Mouse (Mus musculus) effector memory CD4-positive, alpha-beta T cell, adult 7 months (primary cell): ENCODE results near the gene Arhgap23. TPM values are rescaled to one million over a fixed set of nuclear protein-coding genes. Genes with fewer than 3 reads are reported as not detected.

Experiments
- polyA plus RNA-seq: library from polyadenylated mRNA; unstranded; fragments of 100-300 nt; shearing (Covaris generic); gene quantifications from one replicate; pipeline ENCODE4 v1.2.1, GENCODE M21; 2017

Arhgap23 gene
- not detected for polyA plus RNA-seq

DNA sequence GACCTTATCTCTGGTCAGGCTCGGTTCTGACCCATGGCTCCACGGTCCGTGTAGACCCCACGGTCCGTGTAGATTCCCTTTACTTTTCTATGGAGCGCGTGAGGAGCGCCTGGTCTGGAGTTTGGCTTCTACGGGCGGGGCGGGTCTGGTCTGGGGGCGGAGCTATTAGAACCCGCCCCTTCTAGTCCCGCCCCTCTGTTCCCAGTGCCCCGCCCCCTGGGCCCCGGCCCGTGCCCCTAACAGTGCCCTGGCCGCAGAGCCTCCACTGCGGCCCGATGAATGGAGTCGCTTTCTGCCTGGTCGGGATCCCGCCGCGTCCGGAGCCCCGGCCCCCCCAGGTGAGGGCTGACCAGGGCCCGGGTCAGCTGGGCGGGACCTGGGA lies at the start of gene Arhgap23:
Arhgap23 (plus strand) TSS at position 204 of the 382 bp plus-strand sequence.

DNA sequence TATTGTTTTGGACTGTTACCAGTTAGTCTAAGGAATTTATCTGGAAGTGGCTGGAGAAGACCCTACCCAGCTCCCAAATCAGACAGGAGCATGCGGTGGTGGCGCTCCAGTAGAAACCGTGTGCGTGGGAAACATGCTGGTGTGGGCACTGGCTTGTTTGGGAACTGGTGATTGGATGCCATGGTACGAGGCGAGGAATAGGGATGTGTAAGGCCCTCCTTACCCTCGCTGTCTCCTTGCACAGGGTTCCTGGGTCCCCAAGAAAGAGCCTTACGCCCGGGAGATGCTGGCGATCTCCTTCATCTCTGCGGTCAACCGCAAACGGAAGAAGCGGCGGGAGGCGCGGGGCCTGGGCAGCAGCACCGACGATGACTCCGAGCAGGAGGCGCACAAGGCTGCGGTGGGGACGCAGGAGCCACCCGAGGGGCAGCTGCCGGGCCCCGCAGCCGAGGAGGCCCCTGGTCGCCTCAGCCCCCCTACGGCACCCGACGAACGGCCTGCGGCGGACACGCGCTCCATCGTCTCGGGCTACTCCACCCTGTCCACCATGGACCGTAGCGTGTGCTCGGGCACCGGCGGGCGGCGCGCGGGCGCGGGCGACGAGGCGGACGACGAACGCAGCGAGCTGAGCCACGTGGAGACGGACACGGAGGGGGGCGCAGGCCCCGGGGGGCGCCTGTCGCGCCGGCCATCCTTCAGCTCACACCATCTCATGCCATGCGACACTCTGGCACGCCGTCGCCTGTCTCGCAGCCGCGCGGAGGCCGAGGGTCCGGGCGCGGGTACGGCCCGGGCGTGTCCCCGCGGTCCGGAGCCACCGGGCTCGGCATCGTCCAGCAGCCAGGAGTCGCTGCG lies 84.8 kb downstream of the Arhgap23 start, which contains the start of gene 4933428G20Rik:
4933428G20Rik (minus strand) TSS at position 476 of the 855 bp plus-strand sequence.

Other genes with a start within 250 kb of the Arhgap23 start
- gene Kpnb1, start 227.7 kb upstream of the Arhgap23 start, polyA plus RNA-seq = 19.9 TPM
- gene Npepps, start 134.9 kb upstream of the Arhgap23 start, polyA plus RNA-seq = 35.3 TPM
- 11.9 TPM for gene Mrpl45, start 99.8 kb upstream of the Arhgap23 start, polyA plus RNA-seq
- gene Gpr179, start 63.5 kb upstream of the Arhgap23 start, polyA plus RNA-seq = 0.88 TPM
- gene Socs7, start 53.0 kb upstream of the Arhgap23 start, polyA plus RNA-seq = 2.5 TPM
- not detected for gene 4933428G20Rik, start 84.8 kb downstream of the Arhgap23 start, polyA plus RNA-seq
- not detected for gene Srcin1, start 160.7 kb downstream of the Arhgap23 start, polyA plus RNA-seq
- gene Epop, start 214.2 kb downstream of the Arhgap23 start, polyA plus RNA-seq = 17.6 TPM
- gene Mllt6, start 247.9 kb downstream of the Arhgap23 start, polyA plus RNA-seq = 4.9 TPM